Mouse (Mus musculus) 3T3-L1 (cell line): ENCODE results near the gene Fam20a.
A peak's percentile ranks its signal among the peaks of the same experiment; 100 is the strongest.
"Not testable (repeated sequence)": the region's sequence is repeated elsewhere in the genome, so short reads cannot be mapped to it uniquely, and the experiment has no call there.

ENCODE experiments used
- DNase-seq: peaks from one replicate; pipeline ENCODE4 v3.0.0-alpha.2; 2015; ENCODE audit warnings: low read depth, low spot score

Fam20a gene

DNA sequence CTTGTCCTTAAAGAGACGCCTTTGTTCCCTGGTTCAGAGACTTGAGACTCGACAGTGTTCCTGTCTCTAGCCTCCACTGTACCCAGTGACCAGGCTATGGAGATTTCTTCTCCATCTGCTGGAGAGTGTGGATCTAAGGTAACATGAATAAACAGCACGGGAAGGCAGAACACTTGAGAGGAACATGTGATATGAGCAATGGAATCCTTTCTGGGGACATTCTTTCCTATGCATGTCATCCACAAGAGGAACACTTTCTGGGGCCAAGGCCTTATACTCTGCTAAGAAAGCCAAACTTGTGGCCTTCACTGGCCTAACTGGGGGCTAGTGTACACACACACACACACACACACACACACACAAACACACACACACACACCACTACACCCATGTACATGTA is 40.5 kb downstream of the Fam20a start:
- peak; percentile 61 for DNase-seq

DNA sequence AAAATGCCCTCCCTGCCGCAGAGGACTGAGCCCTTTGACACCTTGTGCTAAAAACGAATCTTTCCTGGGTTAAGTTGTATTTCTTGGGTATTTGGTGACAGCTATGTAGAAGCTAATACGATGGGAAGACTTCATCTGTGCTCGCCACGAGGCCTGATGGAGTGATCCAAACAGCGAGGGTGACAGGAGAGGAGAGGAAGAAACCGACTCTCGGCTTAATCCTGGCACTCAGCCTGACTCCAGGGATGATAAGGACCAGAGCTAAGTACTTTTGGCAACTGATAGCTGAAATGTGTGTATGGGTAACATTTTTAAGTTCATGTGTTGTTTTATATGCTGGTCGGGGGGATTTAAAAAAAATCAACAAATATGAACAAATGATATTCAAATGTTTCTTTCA is 41.1 kb downstream of the Fam20a start:
- no peak for DNase-seq

DNA sequence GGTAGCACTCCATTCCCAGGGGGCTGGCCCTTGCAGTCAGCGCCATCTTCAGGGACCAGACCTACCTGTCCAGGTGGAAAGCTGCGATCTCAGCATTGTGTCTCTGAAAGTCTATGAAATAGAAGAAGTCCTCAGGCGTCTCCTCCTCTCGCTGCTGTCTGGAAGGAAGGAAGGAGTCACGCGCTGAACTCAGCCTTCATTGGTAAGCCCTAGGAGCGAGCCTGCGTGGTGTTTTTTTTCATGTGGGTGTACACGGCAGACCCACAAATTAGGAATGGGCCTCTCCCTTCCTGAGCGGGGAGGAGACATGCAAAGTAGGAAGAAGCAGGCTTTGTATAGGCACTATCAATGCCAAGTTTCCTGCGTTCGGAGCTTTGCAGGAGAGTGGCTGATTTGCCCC is 43.8 kb downstream of the Fam20a start:
- DNase-seq: no peak

GRCm38 (mm10) chr11:109676621-109677373 is 45.3 kb downstream of the Fam20a start:
- no peak for DNase-seq

DNA sequence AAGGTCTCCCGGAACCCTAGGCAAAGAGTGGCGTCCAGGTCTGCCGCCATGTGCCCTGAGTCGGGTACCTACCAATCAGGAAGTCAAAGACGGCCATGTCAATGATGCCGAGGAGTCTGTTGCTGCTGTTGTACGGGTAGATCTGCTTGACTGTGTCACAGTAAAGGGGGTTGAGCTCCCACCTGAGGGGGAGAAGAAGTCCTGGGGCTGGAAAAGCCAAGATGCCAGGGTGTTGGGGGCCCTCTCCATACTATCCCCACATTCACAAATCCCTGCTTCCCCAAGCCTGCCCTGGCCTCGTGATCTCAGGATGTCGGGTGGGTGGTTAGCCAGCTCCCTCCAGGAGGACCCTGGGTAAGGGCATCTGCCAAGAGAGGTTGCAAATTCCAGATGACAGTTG is 46.3 kb downstream of the Fam20a start:
- DNase-seq: no peak

GRCm38 (mm10) chr11:109675208-109675607 is 46.9 kb downstream of the Fam20a start:
- no peak for DNase-seq

GRCm38 (mm10) chr11:109674542-109674941 is 47.5 kb downstream of the Fam20a start:
- no peak for DNase-seq

DNA sequence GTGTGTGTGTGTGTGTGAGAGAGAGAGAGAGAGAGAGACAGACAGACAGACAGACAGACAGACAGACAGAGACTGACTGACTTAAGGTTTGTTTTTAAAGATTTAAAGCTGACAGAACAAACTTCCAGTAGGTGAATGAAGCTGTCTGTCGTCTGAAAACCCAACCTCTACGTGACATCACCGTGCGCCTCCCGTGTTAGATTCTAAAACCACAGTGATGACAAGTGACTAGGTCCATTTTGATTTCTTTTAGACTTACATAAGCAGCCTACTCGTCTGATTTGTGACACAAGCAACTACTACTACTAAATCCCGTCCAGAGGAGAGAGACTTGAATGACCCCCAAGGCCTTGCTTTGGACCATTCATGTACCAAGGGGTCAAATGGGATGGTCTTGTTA is 48.3 kb downstream of the Fam20a start:
- peak; percentile 58 for DNase-seq

- no peak for DNase-seq
These were observed 49.0 kb downstream of the Fam20a start for GRCm38 (mm10) chr11:109672881-109673739.

GRCm38 (mm10) chr11:109672396-109672795 is 49.7 kb downstream of the Fam20a start:
- no peak for DNase-seq

GRCm38 (mm10) chr11:109672021-109672324 is 50.1 kb downstream of the Fam20a start:
- no peak for DNase-seq

- peak; percentile 95 for DNase-seq
These were observed 50.7 kb downstream of the Fam20a start for GRCm38 (mm10) chr11:109671136-109672020.

DNA sequence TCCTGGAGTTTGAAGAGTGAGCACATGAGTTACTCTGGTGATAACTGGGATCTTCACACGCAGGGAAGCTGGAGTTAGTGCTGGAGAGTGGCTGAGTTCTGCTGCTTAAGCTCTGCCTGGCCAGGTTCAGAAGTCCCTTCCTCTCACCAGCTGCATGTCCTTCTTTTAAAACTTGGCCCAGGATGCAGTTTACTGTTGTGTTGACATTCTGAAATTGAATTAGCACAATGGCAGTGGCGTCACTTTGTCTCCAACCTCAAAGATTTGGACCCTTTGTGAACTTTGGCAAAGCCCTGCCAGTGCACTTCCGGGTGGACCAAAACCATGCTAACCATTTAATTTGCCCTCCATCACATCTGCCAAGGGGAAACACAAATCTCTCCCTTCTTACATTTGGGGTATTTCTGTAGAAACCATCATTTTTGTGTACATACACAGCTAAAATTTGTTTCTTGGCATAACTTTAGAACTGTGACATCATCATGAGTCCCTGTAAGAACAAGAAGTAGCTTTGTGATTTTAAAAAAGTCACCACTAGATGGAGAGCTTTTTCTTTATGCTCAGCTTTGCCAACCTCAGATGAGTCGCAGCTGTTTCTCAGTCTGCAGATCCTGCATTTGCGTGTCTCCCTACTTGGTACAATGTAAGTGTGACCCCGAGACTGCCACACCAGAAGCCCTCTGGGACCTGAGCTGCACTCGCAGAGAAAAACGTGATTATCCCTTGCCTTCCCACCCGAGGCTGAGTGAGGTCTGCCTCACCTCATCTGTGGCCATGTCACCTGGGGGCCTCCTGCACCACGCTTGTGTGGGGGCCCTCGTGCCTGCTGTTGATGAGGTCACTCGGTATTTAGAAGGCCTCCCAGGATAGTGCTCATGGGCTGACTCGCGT is 51.8 kb downstream of the Fam20a start:
- peak; percentile 97 for DNase-seq

GRCm38 (mm10) chr11:109669149-109669708 is 52.9 kb downstream of the Fam20a start:
- DNase-seq: no peak

DNA sequence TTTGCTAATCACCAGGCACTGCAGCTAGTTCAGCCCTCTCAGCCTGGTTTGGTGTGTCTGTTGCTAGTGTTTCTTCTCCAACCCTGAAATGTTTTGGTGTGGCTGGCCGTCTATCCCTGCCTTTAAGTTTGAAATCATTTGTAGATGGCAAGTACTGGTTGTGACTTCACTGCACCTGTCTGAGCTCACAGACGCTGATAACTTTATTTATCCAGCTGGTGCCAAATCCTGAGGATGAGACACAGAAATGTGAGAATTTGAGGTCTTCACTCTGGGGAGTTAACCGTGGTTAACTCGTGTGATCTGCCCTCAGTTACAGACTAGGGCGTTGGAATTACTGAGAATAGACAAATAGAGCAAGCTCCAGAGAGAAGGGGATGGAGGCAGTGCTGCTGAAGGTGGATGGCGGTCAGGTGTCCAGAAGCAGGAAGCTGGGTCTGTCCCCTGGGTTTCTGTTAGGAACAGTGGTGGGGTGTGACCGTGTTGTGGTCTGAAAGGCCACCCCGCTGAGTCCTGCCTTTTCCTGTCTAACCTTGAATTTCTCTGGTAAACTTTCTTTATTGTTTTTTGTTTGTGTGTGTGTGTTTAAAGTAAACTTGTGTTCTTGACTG is 53.9 kb downstream of the Fam20a start:
- no peak for DNase-seq

- DNase-seq: no peak
These were observed 54.7 kb downstream of the Fam20a start for GRCm38 (mm10) chr11:109667371-109667770.

- no peak for DNase-seq
These were observed 55.7 kb downstream of the Fam20a start for GRCm38 (mm10) chr11:109666411-109666810.

DNA sequence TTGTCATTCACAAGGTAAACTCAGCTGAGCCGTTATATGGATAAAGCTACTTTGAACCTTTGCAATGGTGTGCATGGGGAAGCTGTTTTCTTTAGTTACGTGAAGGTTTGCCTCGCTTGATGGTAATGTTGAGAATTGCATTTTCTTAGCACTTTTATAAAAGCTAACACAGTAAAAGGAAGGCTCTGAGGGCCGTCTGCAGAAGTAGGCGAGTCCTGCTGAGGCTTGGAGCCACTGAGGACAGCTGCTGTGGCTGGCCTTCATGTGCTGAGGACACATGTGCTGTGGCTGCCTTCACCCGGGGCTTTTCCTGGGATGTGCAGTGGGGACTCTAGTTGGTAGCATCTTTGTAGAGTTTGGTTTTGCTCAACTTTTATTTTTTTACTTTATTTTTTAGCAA is 56.7 kb downstream of the Fam20a start:
- DNase-seq: no peak

- DNase-seq: no peak
These were observed 57.8 kb downstream of the Fam20a start for GRCm38 (mm10) chr11:109664293-109664692.

- DNase-seq: not testable (repeated sequence)
These were observed 61.6 kb downstream of the Fam20a start for GRCm38 (mm10) chr11:109660526-109660925.
